Mouse (Mus musculus) brain, embryonic 14.5 days (tissue): ENCODE measurements around the gene Serpina1e.

Experiments used
- CTCF ChIP-seq: fragments of 200-500 bp; IDR thresholded peaks from 2 replicates; pipeline ENCODE4 v1.5.1; 2012; ENCODE audit warnings: inconsistent platforms, mild to moderate bottlenecking, moderate library complexity, borderline replicate concordance; ENCODE audit not compliant: insufficient read depth, insufficient read length; ENCODE audit errors: extremely low read depth
- POLR2A ChIP-seq: fragments of 200-500 bp; IDR thresholded peaks from 2 replicates; pipeline ENCODE4 v1.6.1; 2012; ENCODE audit warnings: mild to moderate bottlenecking, inconsistent platforms, borderline replicate concordance; ENCODE audit not compliant: poor library complexity, insufficient read depth, insufficient read length, severe bottlenecking; ENCODE audit errors: extremely low read depth

- TF ChIP-seq POLR2A, result no peak
- no peak for TF ChIP-seq CTCF
Observed at GRCm38 (mm10) chr12:103988754-103989513, 30.2 kb upstream of the Serpina1e start.
